Mouse (Mus musculus): ENCODE measurements around the gene Lct. TPM values are rescaled to one million over a fixed set of nuclear protein-coding genes. Genes with fewer than 3 reads are reported as not detected.

Lct gene
- polyA plus RNA-seq, 1 experiment from 2014 or later: 0.28 TPM

- Histone ChIP-seq H3K4me1 (no peaks in the 10 kb centered on the region), H3K9ac (no peak overlapping the region), H3K4me2 (replicated peaks) (no peak overlapping the region), H3K36me3 (peaks cover 75% of the 10 kb centered on the region), H3K27me3 (no peaks in the 10 kb centered on the region), H3K27ac (no peak overlapping the region), H3K9me3 (no peaks in the 10 kb centered on the region), H3K4me3 (no peak overlapping the region)
- no peak for ATAC-seq (ENCODE audit: low FRiP score, low read depth)
- WGBS: 95% methylated on average over 4 of the region's 4 CpGs
Observed at GRCm38 (mm10) chr1:128235181-128235580, 92.9 kb downstream of the Lct start.

Other genes with a start within 250 kb of the Lct start
- 8.5 and 9.8 TPM in 2 replicates for gene Zranb3, start 225.3 kb downstream of the Lct start, polyA plus RNA-seq (2015; fragmentation: Nextera tagmentation; extraction: Ambion mirVana)
- gene R3hdm1, start 225.0 kb downstream of the Lct start, polyA plus RNA-seq (2015; fragmentation: Nextera tagmentation; extraction: Ambion mirVana): 73.9 and 79.0 TPM in 2 replicates
- gene Ubxn4, start 84.4 kb downstream of the Lct start, polyA plus RNA-seq (2015; fragmentation: Nextera tagmentation; extraction: Ambion mirVana): 82.5 and 84.4 TPM in 2 replicates
- gene Mcm6, start 31.3 kb upstream of the Lct start, polyA plus RNA-seq (2015; fragmentation: Nextera tagmentation; extraction: Ambion mirVana): 225 and 231 TPM in 2 replicates
- 138 and 142 TPM in 2 replicates for gene Dars, start 89.0 kb upstream of the Lct start, polyA plus RNA-seq (2015; fragmentation: Nextera tagmentation; extraction: Ambion mirVana)

Data from limb, embryonic 13.5 days (tissue).